Comparison of ENCODE assay signal across 9 mouse cellular contexts in the genomic region with DNA sequence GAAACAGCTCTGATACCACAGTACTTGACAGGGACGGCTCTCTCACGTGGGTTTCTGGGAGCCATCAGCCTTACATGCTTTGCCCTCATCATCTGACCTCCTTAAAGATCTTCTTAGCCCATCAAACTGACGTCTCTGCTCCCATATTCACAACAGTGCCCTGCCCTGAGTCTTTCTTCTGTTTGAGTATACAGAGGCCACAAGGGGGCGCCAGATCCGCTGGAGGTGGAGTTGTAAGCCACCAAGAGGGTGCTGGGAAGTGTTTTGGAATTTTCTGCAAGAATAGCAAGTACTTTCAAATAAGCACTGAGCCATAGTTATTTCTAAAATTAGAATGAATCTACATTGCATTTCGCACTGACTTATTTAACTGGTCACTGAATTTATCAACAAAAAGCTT. TPM values are rescaled to one million over a fixed set of nuclear protein-coding genes. Genes with fewer than 3 reads are reported as not detected.
DNase-seq lines count a peak whose midpoint lies in the region; ATAC-seq and TF ChIP-seq lines count a peak whose summit lies in the region.
"Had no signal": no experiment of that assay in that cellular context is flagged by ENCODE, and none has a peak within 500 bp of the region (broad histone marks: within the 10 kb centered on the region; RNA-seq: fewer than 3 reads in every experiment).

No protein-coding gene starts in this region.

- no peak overlapping the region for H3K4me3 ChIP-seq in heart, postnatal 0 days (ENCODE audit: low read depth, low read length)
- no peak overlapping the region for H3K4me3 ChIP-seq in embryonic facial prominence, embryonic 10.5 days
- H3K4me3 ChIP-seq in midbrain, embryonic 13.5 days (replicated peaks) = no peak overlapping the region
- H3K4me3 ChIP-seq: limb, embryonic 15.5 days had no signal

- intact Hi-C loops in heart, postnatal 25 days (cut with DNase I) = no loop called here

- H3K4me1 ChIP-seq in heart, postnatal 0 days (ENCODE audit: control insufficient read depth, insufficient read depth) = no peaks in the 10 kb centered on the region
- no peaks in the 10 kb centered on the region for H3K4me1 ChIP-seq in embryonic facial prominence, embryonic 10.5 days
- no peaks in the 10 kb centered on the region for H3K4me1 ChIP-seq in midbrain, embryonic 13.5 days (replicated peaks)
- H3K4me1 ChIP-seq: limb, embryonic 15.5 days had no signal

- no peaks in the 10 kb centered on the region for H3K27me3 ChIP-seq in heart, postnatal 0 days (ENCODE audit: control insufficient read depth, insufficient read depth, low read length)
- H3K27me3 ChIP-seq in embryonic facial prominence, embryonic 10.5 days (replicated peaks; ENCODE audit: low read depth, poor library complexity, severe bottlenecking) = no peaks in the 10 kb centered on the region
- no peaks in the 10 kb centered on the region for H3K27me3 ChIP-seq in midbrain, embryonic 13.5 days
- H3K27me3 ChIP-seq: limb, embryonic 15.5 days had no signal

- no peaks in the 10 kb centered on the region for H3K9me3 ChIP-seq in heart, postnatal 0 days (replicated peaks; ENCODE audit: control insufficient read depth, low read length)
- peaks cover 4% of the 10 kb centered on the region; the same call in 1 of the 2 replicates for H3K9me3 ChIP-seq in embryonic facial prominence, embryonic 10.5 days
- peaks cover 8% of the 10 kb centered on the region; the same call in 1 of the 2 replicates for H3K9me3 ChIP-seq in midbrain, embryonic 13.5 days
- H3K9me3 ChIP-seq: limb, embryonic 15.5 days had no signal

- no peak for TF ChIP-seq EP300 in heart, postnatal 0 days (IDR thresholded peaks at IDR 0.05; ENCODE audit: low read depth)

- no peak for DNase-seq in heart, postnatal 0 days (ENCODE audit: low spot score)
- DNase-seq in heart, postnatal 25 days (ENCODE audit: low spot score) = no peak
- DNase-seq in B cell, adult 2 months = peak; percentile 81 to 82
- DNase-seq in R1 (ENCODE audit: low read depth, low spot score) = peak; percentile 88
- DNase-seq in embryonic facial prominence, embryonic 10.5 days (ENCODE audit: low spot score) = peak; percentile 56
- DNase-seq in thymus, postnatal 10 days (ENCODE audit: low spot score in 2 of 2) = peak; percentile 20 to 67

- H3K9ac ChIP-seq in heart, postnatal 0 days (replicated peaks; ENCODE audit: low read depth, low read length) = no peak overlapping the region
- no peak overlapping the region for H3K9ac ChIP-seq in midbrain, embryonic 13.5 days (replicated peaks)
- H3K9ac ChIP-seq: limb, embryonic 15.5 days had no signal

- TF ChIP-seq CTCF in heart, postnatal 0 days (IDR thresholded peaks at IDR 0.05; ENCODE audit: low read depth) = peak; percentile 19

- WGBS in heart, postnatal 0 days = 40% methylated on average over 6 of the region's 6 CpGs
- WGBS in embryonic facial prominence, embryonic 10.5 days = 31% methylated on average over 6 of the region's 6 CpGs
- 34% methylated on average over 6 of the region's 6 CpGs for WGBS in midbrain, embryonic 13.5 days

- no peak overlapping the region for H3K27ac ChIP-seq in heart, postnatal 0 days (ENCODE audit: low read depth)
- no peak overlapping the region for H3K27ac ChIP-seq in embryonic facial prominence, embryonic 10.5 days (replicated peaks)
- no peak overlapping the region for H3K27ac ChIP-seq in midbrain, embryonic 13.5 days
- H3K27ac ChIP-seq: limb, embryonic 15.5 days had no signal

- ATAC-seq in heart, postnatal 0 days (ENCODE audit: insufficient read depth, low read depth) = no peak
- ATAC-seq in megakaryocyte, adult 5-6 weeks (ENCODE audit: poor library complexity, severe bottlenecking) = peak; percentile 63; the same call in 1 of the 2 replicates
- ATAC-seq in midbrain, embryonic 13.5 days = no peak

- H3K36me3 ChIP-seq in heart, postnatal 0 days (replicated peaks; ENCODE audit: control insufficient read depth, insufficient read depth, low read length) = no peaks in the 10 kb centered on the region
- no peaks in the 10 kb centered on the region for H3K36me3 ChIP-seq in embryonic facial prominence, embryonic 10.5 days (replicated peaks)
- H3K36me3 ChIP-seq in midbrain, embryonic 13.5 days = no peaks in the 10 kb centered on the region
- H3K36me3 ChIP-seq: limb, embryonic 15.5 days had no signal

- no peak overlapping the region for H3K4me2 ChIP-seq in heart, postnatal 0 days (ENCODE audit: low read depth, low read length)
- no peak overlapping the region for H3K4me2 ChIP-seq in midbrain, embryonic 13.5 days (replicated peaks)
- H3K4me2 ChIP-seq: limb, embryonic 15.5 days had no signal

RNA-seq across cellular contexts. Expression of a gene that starts 9.4 kb away (rescaled TPM):
- total RNA-seq in heart, postnatal 0 days (2014; rRNA removed; ENCODE audit: low replicate concordance) = 15.0 and 28.9 TPM in 2 replicates
- polyA plus RNA-seq in heart, postnatal 0 days (2015; fragmentation: Nextera tagmentation; extraction: Ambion mirVana) = 14.1 and 14.7 TPM in 2 replicates
- total RNA-seq in heart, postnatal 25 days (2021) = 10 to 100 TPM; 31.4 to 32.7 TPM
- 15.5 and 15.9 TPM in 2 replicates for polyA plus RNA-seq in embryonic facial prominence, embryonic 10.5 days (2016; fragmentation: Nextera tagmentation; extraction: Ambion mirVana)
- total RNA-seq in megakaryocyte, adult 5-6 weeks (2015) = 2.7 and 5.8 TPM in 2 replicates
- 10.1 and 11.4 TPM in 2 replicates for total RNA-seq in megakaryocyte, adult 5-6 weeks (2017)
- 17.8 TPM in 2 replicates for polyA plus RNA-seq in midbrain, embryonic 13.5 days (2015; fragmentation: Nextera tagmentation; extraction: Ambion mirVana)

RNA-seq across cellular contexts. Expression of a gene that starts 37.4 kb away (rescaled TPM):
- 0.11 and 0.43 TPM in 2 replicates for total RNA-seq in heart, postnatal 0 days (2014; rRNA removed; ENCODE audit: low replicate concordance)
- polyA plus RNA-seq in heart, postnatal 0 days (2015; fragmentation: Nextera tagmentation; extraction: Ambion mirVana) = 1.1 and 1.2 TPM in 2 replicates
- total RNA-seq in heart, postnatal 25 days (2021) = 1 to 10 TPM; 2.7 to 3.6 TPM
- 0.80 and 1.4 TPM in 2 replicates for polyA plus RNA-seq in embryonic facial prominence, embryonic 10.5 days (2016; fragmentation: Nextera tagmentation; extraction: Ambion mirVana)
- total RNA-seq in megakaryocyte, adult 5-6 weeks (2015) = not detected in 2 replicates
- total RNA-seq in megakaryocyte, adult 5-6 weeks (2017) = not detected in 2 replicates
- 2.8 and 3.3 TPM in 2 replicates for polyA plus RNA-seq in midbrain, embryonic 13.5 days (2015; fragmentation: Nextera tagmentation; extraction: Ambion mirVana)

RNA-seq across cellular contexts. Expression of a gene that starts 37.5 kb away (rescaled TPM):
- total RNA-seq in heart, postnatal 0 days (2014; rRNA removed; ENCODE audit: low replicate concordance) = 2.6 and 3.9 TPM in 2 replicates
- 2.5 and 3.0 TPM in 2 replicates for polyA plus RNA-seq in heart, postnatal 0 days (2015; fragmentation: Nextera tagmentation; extraction: Ambion mirVana)
- total RNA-seq in heart, postnatal 25 days (2021) = 10 to 100 TPM; 14.3 to 15.5 TPM
- 3.1 and 3.2 TPM in 2 replicates for polyA plus RNA-seq in embryonic facial prominence, embryonic 10.5 days (2016; fragmentation: Nextera tagmentation; extraction: Ambion mirVana)
- total RNA-seq in megakaryocyte, adult 5-6 weeks (2015) = not detected in 2 replicates
- not detected in 2 replicates for total RNA-seq in megakaryocyte, adult 5-6 weeks (2017)
- polyA plus RNA-seq in midbrain, embryonic 13.5 days (2015; fragmentation: Nextera tagmentation; extraction: Ambion mirVana) = 13.6 and 15.6 TPM in 2 replicates

Comparison
In these comparisons a context has a peak if more than half of its experiments do, and no peak if none do; other contexts are left out.
1. DNase-seq: peak in B cell, adult 2 months (2 of 2), R1 (single experiment), embryonic facial prominence, embryonic 10.5 days (single experiment) and thymus, postnatal 10 days (2 of 2); none in heart, postnatal 0 days (single experiment) and heart, postnatal 25 days (single experiment).